Mouse (Mus musculus): ENCODE measurements around the gene Gja5. TPM values are rescaled to one million over a fixed set of nuclear protein-coding genes. Genes with fewer than 3 reads are reported as not detected.
"Not testable (repeated sequence)": the region's sequence is repeated elsewhere in the genome, so short reads cannot be mapped to it uniquely, and the experiment has no call there.

Gene Gja5
- polyA plus RNA-seq, 1 experiment from 2014 or later = 2.4 TPM

DNA sequence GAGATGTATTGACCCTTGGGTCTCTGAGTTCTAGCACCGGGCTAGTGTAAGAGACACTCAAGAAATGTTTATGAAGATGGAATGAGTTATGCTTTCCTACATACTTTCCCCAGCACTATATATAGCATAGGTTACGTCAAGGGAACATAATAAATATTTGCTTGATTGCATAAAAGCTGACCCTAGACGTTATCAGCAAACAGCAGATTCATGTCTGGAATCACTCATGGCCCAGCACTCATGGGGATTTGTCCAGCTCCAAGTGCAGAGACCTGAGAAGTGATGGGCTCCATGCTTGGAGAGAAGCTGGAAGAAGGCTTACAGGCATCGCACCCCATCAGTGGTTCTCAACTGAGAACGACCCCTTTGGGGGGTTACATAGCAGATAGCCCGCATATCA, 135.2 kb downstream of the Gja5 start:
- WGBS (ENCODE audit: insufficient replicate concordance) = 68% methylated on average over 6 of the region's 6 CpGs
- Histone ChIP-seq H3K4me2 (no peak overlapping the region), H3K4me3 (replicated peaks) (no peak overlapping the region), H3K9me3 (replicated peaks) (no peaks in the 10 kb centered on the region), H3K27ac (no peak overlapping the region), H3K27me3 (no peaks in the 10 kb centered on the region), H3K36me3 (no peaks in the 10 kb centered on the region), H3K9ac (no peak overlapping the region), H3K4me1 (replicated peaks) (0 out of 2 replicates have a peak, but pooled peaks cover 3% of the 10 kb centered on the region)
- DNase-seq = no peak
- ATAC-seq (ENCODE audit: low read depth) = no peak

DNA sequence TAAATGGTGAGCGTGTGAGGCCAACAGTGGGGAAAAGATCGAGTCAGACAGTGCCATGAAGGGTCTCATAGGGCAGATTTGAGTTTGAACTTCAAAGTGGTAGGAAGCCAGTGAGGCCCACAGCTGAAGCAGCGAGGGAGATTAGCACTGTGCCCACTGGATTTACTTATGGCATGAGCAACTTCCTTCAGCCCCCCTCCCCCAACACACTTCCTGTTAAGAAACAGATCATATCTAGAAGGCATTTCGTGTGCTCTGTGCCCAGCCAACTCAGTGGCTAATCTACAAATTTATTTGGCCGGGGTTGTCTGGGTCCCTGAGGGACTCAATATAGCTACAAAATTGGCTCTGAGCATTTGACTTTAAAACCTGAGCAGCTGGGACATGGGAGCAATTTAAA, 139.7 kb downstream of the Gja5 start:
- no peak for DNase-seq

DNA sequence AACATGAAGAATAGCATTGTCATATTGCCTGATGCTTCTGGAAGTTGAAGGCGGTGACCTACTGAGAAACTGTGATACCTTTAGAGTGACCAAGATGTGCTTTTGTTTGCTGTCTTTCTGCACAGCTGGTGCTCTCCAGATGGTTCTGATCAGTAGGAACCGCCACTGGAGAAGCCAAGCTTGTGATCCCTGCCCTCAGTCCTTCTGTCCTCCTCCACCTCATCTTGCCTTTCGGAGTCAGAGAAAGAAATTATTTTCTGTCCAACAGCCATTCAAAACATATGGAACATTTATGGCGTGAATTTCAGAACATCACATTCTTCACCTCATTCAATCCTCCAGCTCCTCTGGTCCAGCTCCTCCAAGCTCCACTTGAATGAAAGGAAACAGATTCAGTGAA, 143.3 kb downstream of the Gja5 start:
- Histone ChIP-seq H3K9me3 (replicated peaks) (no peaks in the 10 kb centered on the region), H3K4me1 (replicated peaks) (0 out of 2 replicates have a peak, but pooled peaks cover 3% of the 10 kb centered on the region), H3K36me3 (no peaks in the 10 kb centered on the region), H3K4me2 (no peak overlapping the region), H3K4me3 (replicated peaks) (no peak overlapping the region), H3K9ac (no peak overlapping the region), H3K27ac (no peak overlapping the region), H3K27me3 (no peaks in the 10 kb centered on the region)
- DNase-seq = no peak
- WGBS (ENCODE audit: insufficient replicate concordance) = 73% methylated on average over 4 of the region's 4 CpGs
- ATAC-seq (ENCODE audit: low read depth) = no peak

More for the DNA sequence above, 139.7 kb downstream of the Gja5 start:
- Histone ChIP-seq H3K4me2 (no peak overlapping the region), H3K9ac (no peak overlapping the region), H3K36me3 (no peaks in the 10 kb centered on the region), H3K27me3 (no peaks in the 10 kb centered on the region), H3K4me3 (replicated peaks) (no peak overlapping the region), H3K4me1 (replicated peaks) (0 out of 2 replicates have a peak, but pooled peaks cover 3% of the 10 kb centered on the region), H3K9me3 (replicated peaks) (no peaks in the 10 kb centered on the region), H3K27ac (no peak overlapping the region)
- WGBS (ENCODE audit: insufficient replicate concordance) = 27% methylated on average over 5 of the region's 5 CpGs
- ATAC-seq (ENCODE audit: low read depth) = no peak

DNA sequence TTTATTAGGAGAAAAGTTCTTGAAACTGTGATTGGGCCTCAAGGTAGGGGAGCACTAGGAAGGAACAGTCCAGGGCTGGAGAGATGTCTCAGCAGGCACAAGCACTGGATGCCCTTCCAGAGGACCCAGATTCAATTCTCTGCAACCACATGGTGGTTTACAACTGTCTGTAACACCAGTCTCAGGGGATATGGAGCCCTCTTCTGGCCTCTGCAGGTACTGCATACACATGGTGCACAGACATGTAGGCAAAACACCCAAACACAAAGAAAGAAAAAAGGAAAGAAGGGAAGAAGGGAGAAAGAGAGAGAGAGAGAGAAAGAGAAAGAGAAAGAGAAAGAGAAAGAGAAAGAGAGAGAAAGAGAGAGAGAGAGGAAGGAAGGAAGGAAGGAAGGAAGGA, 143.9 kb downstream of the Gja5 start:
- no peak overlapping the region for H3K9ac ChIP-seq
- no peak overlapping the region for H3K27ac ChIP-seq
- H3K9me3 ChIP-seq (replicated peaks) = no peaks in the 10 kb centered on the region
- 0 out of 2 replicates have a peak, but pooled peaks cover 3% of the 10 kb centered on the region for H3K4me1 ChIP-seq (replicated peaks)
- ATAC-seq (ENCODE audit: low read depth) = no peak
- no peak overlapping the region for H3K4me3 ChIP-seq (replicated peaks)
- no peak for DNase-seq
- H3K36me3 ChIP-seq = no peaks in the 10 kb centered on the region
- H3K4me2 ChIP-seq = no peak overlapping the region
- H3K27me3 ChIP-seq = no peaks in the 10 kb centered on the region

DNA sequence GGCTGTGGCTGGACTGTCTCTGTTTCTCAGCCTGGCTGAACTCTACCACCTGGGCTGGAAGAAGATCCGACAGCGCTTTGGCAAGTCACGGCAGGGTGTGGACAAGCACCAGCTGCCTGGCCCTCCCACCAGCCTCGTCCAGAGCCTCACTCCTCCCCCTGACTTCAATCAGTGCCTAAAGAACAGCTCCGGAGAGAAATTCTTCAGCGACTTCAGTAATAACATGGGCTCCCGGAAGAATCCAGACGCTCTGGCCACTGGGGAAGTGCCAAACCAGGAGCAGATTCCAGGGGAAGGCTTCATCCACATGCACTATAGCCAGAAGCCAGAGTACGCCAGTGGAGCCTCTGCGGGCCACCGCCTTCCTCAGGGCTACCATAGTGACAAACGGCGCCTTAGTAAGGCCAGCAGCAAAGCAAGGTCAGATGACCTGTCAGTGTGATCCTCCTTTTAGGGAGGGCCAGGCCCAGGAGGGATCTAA, 146.8 kb downstream of the Gja5 start:
- H3K4me2 ChIP-seq = no peak overlapping the region
- H3K9ac ChIP-seq = no peak overlapping the region
- H3K27me3 ChIP-seq = no peaks in the 10 kb centered on the region
- 63% methylated on average over 13 of the region's 13 CpGs for WGBS (ENCODE audit: insufficient replicate concordance)
- no peaks in the 10 kb centered on the region for H3K9me3 ChIP-seq (replicated peaks)
- no peak overlapping the region for H3K27ac ChIP-seq
- H3K4me1 ChIP-seq (replicated peaks) = no peaks in the 10 kb centered on the region
- DNase-seq (no peak), ATAC-seq (ENCODE audit: low read depth) (no peak)
- no peak overlapping the region for H3K4me3 ChIP-seq (replicated peaks)
- H3K36me3 ChIP-seq = no peaks in the 10 kb centered on the region

DNA sequence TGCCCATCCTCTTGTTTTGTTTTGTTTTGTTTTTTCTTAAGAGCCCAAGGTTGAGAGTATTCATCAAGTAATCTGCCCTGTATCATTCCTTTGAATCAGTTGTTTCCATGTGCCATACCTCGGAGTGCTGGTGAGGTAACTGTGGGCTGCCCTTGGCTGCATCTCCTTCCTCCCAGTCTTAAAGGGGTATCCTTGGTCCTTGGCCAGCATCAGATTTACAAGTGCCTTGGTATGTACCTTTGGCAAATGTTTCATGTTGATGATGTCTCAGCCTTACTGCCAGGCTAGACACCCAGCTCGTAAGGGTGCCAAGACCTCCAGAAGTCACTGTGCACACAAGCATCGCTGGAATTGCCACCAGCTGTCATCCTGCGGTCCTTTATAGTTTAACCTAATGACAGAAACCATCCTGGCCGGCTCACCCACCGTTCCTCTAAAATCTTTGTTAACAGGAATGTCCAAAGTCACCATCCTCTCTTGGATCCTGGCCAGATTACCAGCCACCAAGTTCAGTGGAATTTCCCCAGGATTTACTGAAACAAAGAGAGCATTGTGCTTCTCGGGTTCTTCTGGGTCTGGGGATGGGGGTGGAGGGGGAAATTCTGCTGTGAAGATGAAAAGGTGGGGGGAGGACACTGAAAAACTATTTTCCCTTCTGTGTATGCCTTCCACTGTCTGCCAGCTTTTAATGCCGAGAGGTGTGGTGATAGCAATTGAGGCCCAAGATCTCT, 147.7 kb downstream of the Gja5 start:
- no peak overlapping the region for H3K9ac ChIP-seq
- H3K27ac ChIP-seq = no peak overlapping the region
- DNase-seq (no peak), ATAC-seq (ENCODE audit: low read depth) (no peak)
- no peak overlapping the region for H3K4me3 ChIP-seq (replicated peaks)
- no peak overlapping the region for H3K4me2 ChIP-seq
- H3K9me3 ChIP-seq (replicated peaks) = no peaks in the 10 kb centered on the region
- no peaks in the 10 kb centered on the region for H3K27me3 ChIP-seq
- no peaks in the 10 kb centered on the region for H3K36me3 ChIP-seq
- WGBS (ENCODE audit: insufficient replicate concordance) = 59% methylated on average over 8 of the region's 8 CpGs
- no peaks in the 10 kb centered on the region for H3K4me1 ChIP-seq (replicated peaks)

DNA sequence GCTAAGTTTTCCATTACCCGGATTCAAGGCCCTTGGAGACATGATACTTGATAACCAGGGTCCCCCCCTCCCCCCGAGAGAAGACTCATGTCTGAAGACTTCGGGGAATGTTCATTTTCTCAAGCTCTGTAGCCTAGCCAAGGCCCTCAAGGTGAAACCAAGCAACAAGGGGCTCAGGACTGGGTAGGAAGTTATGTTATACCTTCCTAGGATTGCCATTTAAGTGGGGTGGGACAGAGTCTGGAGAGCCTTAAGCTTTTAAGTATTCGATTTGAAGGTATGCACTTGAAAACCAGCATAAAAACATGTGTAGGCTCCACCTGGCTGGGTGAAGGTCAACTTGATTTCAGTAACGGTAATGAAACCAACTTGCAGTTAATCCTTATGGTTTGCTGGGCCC, 154.2 kb downstream of the Gja5 start:
- WGBS (ENCODE audit: insufficient replicate concordance) = 67% methylated on average over 5 of the region's 5 CpGs
- H3K4me1 ChIP-seq (replicated peaks) = no peaks in the 10 kb centered on the region
- H3K9me3 ChIP-seq (replicated peaks) = no peaks in the 10 kb centered on the region
- H3K4me2 ChIP-seq = no peak overlapping the region
- no peak overlapping the region for H3K4me3 ChIP-seq (replicated peaks)
- no peak overlapping the region for H3K27ac ChIP-seq
- H3K27me3 ChIP-seq = no peaks in the 10 kb centered on the region
- DNase-seq = no peak
- no peak overlapping the region for H3K9ac ChIP-seq
- H3K36me3 ChIP-seq = no peaks in the 10 kb centered on the region
- ATAC-seq (ENCODE audit: low read depth) = no peak

DNA sequence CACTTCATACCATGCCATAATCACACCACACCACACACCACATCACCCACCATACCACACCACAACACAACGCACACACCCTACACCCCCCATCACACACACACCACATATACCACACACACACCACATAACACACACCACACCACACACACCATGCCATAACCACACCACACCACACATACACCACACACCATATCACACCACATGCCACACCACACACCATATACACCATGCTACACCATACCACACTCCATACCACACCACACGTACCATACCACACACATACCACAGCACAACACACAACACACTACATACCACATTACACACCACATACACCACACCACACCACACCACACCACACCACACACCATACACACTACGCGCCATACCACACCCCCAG, 155.6 kb downstream of the Gja5 start:
- no peak for DNase-seq
- Histone ChIP-seq H3K4me1 (replicated peaks) (no peaks in the 10 kb centered on the region), H3K4me3 (replicated peaks) (no peak overlapping the region), H3K9me3 (replicated peaks) (no peaks in the 10 kb centered on the region), H3K9ac (no peak overlapping the region), H3K36me3 (no peaks in the 10 kb centered on the region), H3K27ac (no peak overlapping the region), H3K27me3 (no peaks in the 10 kb centered on the region), H3K4me2 (no peak overlapping the region)
- no peak for ATAC-seq (ENCODE audit: low read depth)
- WGBS (ENCODE audit: insufficient replicate concordance) = 81% methylated on average over 4 of the region's 4 CpGs

DNA sequence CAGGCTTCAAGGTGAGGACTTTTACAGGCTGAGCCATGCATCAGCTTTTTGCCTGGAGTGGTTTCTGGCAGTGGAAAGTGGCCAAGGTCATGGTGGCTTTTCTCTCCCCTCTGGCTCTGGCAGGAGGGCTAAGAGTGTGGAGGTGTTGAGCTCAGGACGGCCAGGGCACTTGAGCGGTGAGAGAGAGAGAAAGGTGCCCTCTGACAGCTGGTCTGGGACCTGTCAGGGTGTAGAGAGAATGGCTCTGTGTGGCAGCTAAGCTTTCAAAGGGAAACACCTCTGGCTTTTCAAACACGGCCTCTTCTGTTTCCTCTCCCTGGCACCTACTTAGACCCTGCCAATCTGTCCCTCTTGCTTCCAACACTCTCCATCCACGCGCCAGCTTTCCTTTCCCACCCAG, 158.3 kb downstream of the Gja5 start:
- Histone ChIP-seq H3K36me3 (no peaks in the 10 kb centered on the region), H3K4me3 (replicated peaks) (no peak overlapping the region), H3K4me1 (replicated peaks) (no peaks in the 10 kb centered on the region), H3K4me2 (no peak overlapping the region), H3K9ac (no peak overlapping the region), H3K9me3 (replicated peaks) (no peaks in the 10 kb centered on the region), H3K27me3 (no peaks in the 10 kb centered on the region), H3K27ac (no peak overlapping the region)
- no peak for DNase-seq
- ATAC-seq (ENCODE audit: low read depth) = no peak
- WGBS (ENCODE audit: insufficient replicate concordance) = 69% methylated on average over 5 of the region's 5 CpGs

DNA sequence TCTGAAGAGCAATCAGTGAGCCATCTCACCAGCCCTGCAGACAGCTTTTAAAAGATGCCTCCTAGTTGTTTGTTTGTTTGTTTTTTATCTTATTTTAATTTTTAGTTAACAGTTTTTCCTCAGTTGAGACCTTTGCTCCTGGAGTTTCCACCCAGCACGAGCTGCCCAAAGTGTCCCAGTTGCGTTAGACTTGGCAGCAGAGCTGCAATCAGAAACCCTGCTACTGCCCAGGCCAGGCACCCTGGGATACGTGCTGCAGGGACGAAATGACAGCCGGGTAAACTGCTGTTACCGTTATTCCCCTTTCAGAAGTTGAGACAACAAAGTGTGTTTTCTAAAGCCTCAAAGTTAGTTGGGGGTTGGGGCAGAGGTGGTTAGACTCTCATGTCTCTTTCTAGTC, 159.6 kb downstream of the Gja5 start:
- no peaks in the 10 kb centered on the region for H3K9me3 ChIP-seq (replicated peaks)
- H3K27ac ChIP-seq = no peak overlapping the region
- no peak for ATAC-seq (ENCODE audit: low read depth)
- WGBS (ENCODE audit: insufficient replicate concordance) = 57% methylated on average over 6 of the region's 6 CpGs
- no peak overlapping the region for H3K9ac ChIP-seq
- H3K4me3 ChIP-seq (replicated peaks) = no peak overlapping the region
- H3K4me1 ChIP-seq (replicated peaks) = no peaks in the 10 kb centered on the region
- H3K36me3 ChIP-seq = no peaks in the 10 kb centered on the region
- no peak for DNase-seq
- no peaks in the 10 kb centered on the region for H3K27me3 ChIP-seq
- no peak overlapping the region for H3K4me2 ChIP-seq

DNA sequence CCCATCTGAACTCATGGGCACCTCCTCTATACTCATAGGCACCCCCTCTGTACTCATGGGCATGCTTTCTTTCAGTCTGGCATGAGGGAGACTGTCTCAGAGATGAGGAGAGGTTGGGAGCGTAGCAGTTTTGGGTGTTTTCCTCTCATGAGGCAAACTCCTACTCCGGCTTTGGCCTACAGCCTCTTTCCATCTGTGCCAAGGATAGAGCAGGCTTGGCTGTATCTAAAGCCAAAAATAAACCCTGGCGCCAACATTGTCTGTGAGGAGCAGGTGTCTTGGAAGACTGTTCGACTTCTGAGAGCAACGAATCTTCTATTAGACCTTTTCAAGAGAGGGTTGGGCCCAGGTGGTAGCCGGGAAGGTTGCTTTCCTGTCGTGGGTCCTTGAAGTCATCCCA, 165.1 kb downstream of the Gja5 start:
- ATAC-seq (ENCODE audit: low read depth) = not testable (repeated sequence)
- WGBS (ENCODE audit: insufficient replicate concordance) = 64% methylated on average over 7 of the region's 7 CpGs

DNA sequence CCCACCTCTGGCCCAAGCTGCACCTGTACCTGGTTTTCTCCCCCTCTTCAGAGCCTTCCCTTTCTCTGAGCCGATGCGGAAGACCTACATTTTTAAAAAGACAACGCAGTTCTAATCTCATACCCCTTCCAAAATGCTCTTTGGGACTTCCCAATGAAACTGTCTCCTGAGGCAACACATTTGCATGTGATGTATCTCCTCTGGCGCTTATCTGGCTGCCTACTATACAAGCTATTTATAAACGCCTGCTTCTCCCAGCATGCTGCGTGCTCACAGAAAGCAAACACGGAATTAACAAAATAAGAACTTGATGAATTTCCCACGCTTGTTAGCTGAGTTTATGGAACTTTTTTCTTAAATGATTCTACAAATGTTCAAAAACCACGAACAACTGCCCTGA, 167.4 kb downstream of the Gja5 start:
- H3K27ac ChIP-seq; H3K27me3 ChIP-seq; H3K9ac ChIP-seq; DNase-seq; H3K9me3 ChIP-seq (replicated peaks); H3K4me3 ChIP-seq (replicated peaks); H3K4me1 ChIP-seq (replicated peaks); H3K36me3 ChIP-seq; H3K4me2 ChIP-seq; ATAC-seq (ENCODE audit: low read depth): not testable (repeated sequence)
- 68% methylated on average over 9 of the region's 9 CpGs for WGBS (ENCODE audit: insufficient replicate concordance)

More for the DNA sequence above, 165.1 kb downstream of the Gja5 start:
- H3K4me2 ChIP-seq; H3K4me3 ChIP-seq (replicated peaks); H3K27me3 ChIP-seq; H3K4me1 ChIP-seq (replicated peaks); H3K9me3 ChIP-seq (replicated peaks); H3K27ac ChIP-seq; H3K9ac ChIP-seq; H3K36me3 ChIP-seq; DNase-seq: not testable (repeated sequence)
